Mouse (Mus musculus) limb, embryonic 14.5 days (tissue): ENCODE data around the gene Mrps6. TPM values are rescaled to one million over a fixed set of nuclear protein-coding genes. Genes with fewer than 3 reads are reported as not detected.

Source experiments
- ATAC-seq: fragments of 200-750 bp; cut with Nextera tagmentation; 2 replicates; pipeline ENCODE4 v1.8.0; 2017; ENCODE audit warnings: low read depth, moderate number of reproducible peaks, moderate TSS enrichment; ENCODE audit not compliant: low FRiP score
- DNase-seq: peaks from one replicate; pipeline ENCODE4 v3.0.0-alpha.2; 2015; ENCODE audit warnings: low spot score
- H3K27ac ChIP-seq: fragments of 300-500 bp; sonication (generic); replicated peaks from 2 replicates; pipeline ENCODE4 v1.5.1; 2014; ENCODE audit warnings: low read depth, mild to moderate bottlenecking, low read length, moderate library complexity, mixed read lengths
- H3K27me3 ChIP-seq: fragments of 300-500 bp; sonication (generic); 2 replicates; pipeline ENCODE4 v1.6.1; 2014; ENCODE audit warnings: low read length, mixed read lengths; ENCODE audit not compliant: control insufficient read depth, insufficient read depth
- H3K36me3 ChIP-seq: fragments of 300-500 bp; sonication (generic); 2 replicates; pipeline ENCODE4 v1.6.1; 2014; ENCODE audit warnings: mild to moderate bottlenecking, low read length, moderate library complexity, mixed read lengths; ENCODE audit not compliant: control insufficient read depth, insufficient read depth
- H3K4me1 ChIP-seq: fragments of 300-500 bp; sonication (generic); 2 replicates; pipeline ENCODE4 v1.6.1; 2014; ENCODE audit warnings: antibody characterized with exemption, low read length, mixed read lengths; ENCODE audit not compliant: control insufficient read depth, insufficient read depth
- H3K4me2 ChIP-seq: fragments of 300-500 bp; sonication (generic); replicated peaks from 2 replicates; pipeline ENCODE4 v1.6.1; 2014; ENCODE audit warnings: low read depth, mild to moderate bottlenecking, low read length, moderate library complexity; ENCODE audit not compliant: severe bottlenecking
- H3K4me3 ChIP-seq: fragments of 300-500 bp; sonication (generic); replicated peaks from 2 replicates; pipeline ENCODE4 v1.5.1; 2014; ENCODE audit warnings: low read length
- H3K9ac ChIP-seq: fragments of 300-500 bp; sonication (generic); 2 replicates; pipeline ENCODE4 v1.6.1; 2014; ENCODE audit warnings: mild to moderate bottlenecking, low read depth, low read length, moderate library complexity; ENCODE audit not compliant: severe bottlenecking
- H3K9me3 ChIP-seq: fragments of 300-500 bp; sonication (generic); 2 replicates; pipeline ENCODE4 v1.6.1; 2016; ENCODE audit warnings: low read length; ENCODE audit not compliant: control insufficient read depth
- POLR2A ChIP-seq: fragments of 200-500 bp; IDR thresholded peaks from 2 replicates; pipeline ENCODE4 v1.8.0; 2012; ENCODE audit warnings: inconsistent platforms, mild to moderate bottlenecking, moderate library complexity, borderline replicate concordance; ENCODE audit not compliant: insufficient read depth, insufficient read length; ENCODE audit errors: extremely low read depth
- WGBS: fragments of 180-500 bp; shearing (Covaris S2); extraction: QIAGEN DNeasy Blood & Tissue Kit; methylation state at CpG from one replicate; pipeline ENCODE4 v1.1.7; 2014; 5-methylcytosine and 5-hydroxymethylcytosine counted together
- polyA plus RNA-seq, 2 experiments: library from polyadenylated mRNA; depleted of rRNA in 1 of 2; stranded (reverse) in 1 of 2; unstranded in 1 of 2; fragments of >200 nt; fragmentation: Nextera tagmentation in 1 of 2; extraction: Ambion mirVana in 1 of 2; gene quantifications; 2 replicates each; pipeline versions ENCODE4 v1.2.1 to v1.2.3; 2012 to 2014

Mrps6 gene
- polyA plus RNA-seq, 2 experiments, result 49.5 to 101 TPM

DNA sequence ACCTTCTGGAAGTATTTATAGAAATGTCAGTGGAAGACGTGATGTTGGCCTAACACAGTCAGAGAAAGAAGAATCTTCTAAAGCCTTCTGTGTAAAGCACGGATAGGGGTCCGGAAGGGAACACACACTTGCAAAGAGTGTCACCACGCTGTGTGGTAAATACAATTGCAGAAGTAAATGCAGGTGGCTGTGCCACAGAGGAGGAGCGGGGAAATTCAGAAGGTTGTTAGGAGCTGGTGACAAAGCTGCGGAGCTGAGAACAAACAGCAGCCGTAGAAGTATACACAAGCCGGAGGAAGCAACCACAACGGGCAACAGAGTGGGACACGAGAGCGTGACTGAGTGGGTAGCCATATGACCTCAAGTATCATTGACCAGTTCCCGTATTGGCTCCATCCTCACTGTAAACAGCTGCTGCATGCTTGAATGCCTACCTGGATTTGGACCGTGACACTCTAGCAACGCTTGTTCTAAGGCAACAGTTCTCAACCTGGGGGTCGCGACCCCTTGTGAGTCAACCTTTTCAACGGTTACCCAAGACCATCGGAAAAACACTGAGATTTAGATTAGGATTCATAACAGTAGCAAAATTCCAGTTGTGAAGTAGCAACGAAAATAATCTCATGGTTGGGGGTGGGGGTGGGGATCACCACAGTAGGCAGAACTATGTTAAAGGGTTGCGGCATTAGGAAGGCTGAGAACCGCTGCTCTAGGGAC lies 20.0 kb upstream of the Mrps6 start:
- no peak for ATAC-seq

DNA sequence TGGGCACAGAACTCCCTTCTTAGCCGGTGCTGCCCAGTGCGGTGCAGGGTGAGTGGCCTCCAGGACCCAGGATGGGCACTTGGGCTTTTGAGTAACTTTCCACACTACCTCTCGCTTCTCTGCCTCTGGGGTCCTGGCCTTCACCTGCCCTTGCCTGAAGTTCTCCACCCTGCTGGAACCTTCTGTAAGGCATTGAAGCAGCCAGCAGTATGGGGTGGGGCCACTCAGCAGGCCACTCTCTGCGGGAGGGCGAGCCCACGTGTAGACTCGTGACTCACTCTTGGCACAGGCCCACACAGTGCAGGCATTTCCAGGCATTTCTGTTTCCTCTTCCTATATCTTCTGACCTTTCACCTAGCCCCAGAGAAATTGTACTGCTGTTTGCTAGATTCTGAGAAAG lies 18.6 kb upstream of the Mrps6 start:
- ATAC-seq (no peak), DNase-seq (no peak)
- Histone ChIP-seq H3K36me3 (no peaks in the 10 kb centered on the region), H3K4me2 (no peak overlapping the region; the same call in 1 of the 2 replicates), H3K27ac (no peak overlapping the region), H3K9me3 (no peaks in the 10 kb centered on the region), H3K4me3 (no peak overlapping the region), H3K9ac (no peak overlapping the region), H3K4me1 (no peaks in the 10 kb centered on the region), H3K27me3 (no peaks in the 10 kb centered on the region)
- 82% methylated on average over 7 of the region's 7 CpGs for WGBS
- TF ChIP-seq POLR2A, result no peak

More for the DNA sequence above, 20.0 kb upstream of the Mrps6 start:
- Histone ChIP-seq H3K9ac (no peak overlapping the region), H3K4me1 (no peaks in the 10 kb centered on the region), H3K36me3 (no peaks in the 10 kb centered on the region), H3K27me3 (no peaks in the 10 kb centered on the region), H3K4me2 (no peak overlapping the region), H3K27ac (no peak overlapping the region), H3K9me3 (no peaks in the 10 kb centered on the region), H3K4me3 (no peak overlapping the region)
- 84% methylated on average over 21 of the region's 21 CpGs for WGBS
- TF ChIP-seq POLR2A, result no peak
- DNase-seq, result no peak

DNA sequence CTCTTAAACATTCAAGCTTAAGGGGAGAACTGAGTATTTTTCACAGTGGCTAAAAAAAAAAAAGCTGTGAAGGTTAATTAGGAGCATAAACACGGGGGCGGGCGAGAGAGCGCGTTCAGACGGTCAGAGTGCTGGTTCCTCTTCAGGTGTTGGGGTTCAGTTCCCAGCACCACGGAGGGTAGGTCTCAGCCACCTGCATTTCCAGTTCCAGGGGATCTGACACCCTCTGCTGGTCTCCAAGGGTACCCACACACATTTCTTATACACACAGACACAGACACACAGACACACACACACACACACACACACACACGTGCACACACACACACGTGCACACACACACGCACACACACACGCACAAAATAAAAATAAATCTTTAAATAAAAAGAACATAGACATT lies 18.1 kb upstream of the Mrps6 start:
- Histone ChIP-seq H3K4me3 (no peak overlapping the region), H3K27me3 (no peaks in the 10 kb centered on the region), H3K36me3 (no peaks in the 10 kb centered on the region), H3K9me3 (no peaks in the 10 kb centered on the region), H3K9ac (no peak overlapping the region), H3K4me2 (no peak overlapping the region), H3K27ac (no peak overlapping the region), H3K4me1 (no peaks in the 10 kb centered on the region)
- 97% methylated on average over 11 of the region's 11 CpGs for WGBS
- TF ChIP-seq POLR2A, result no peak
- ATAC-seq, result no peak
- DNase-seq, result no peak

DNA sequence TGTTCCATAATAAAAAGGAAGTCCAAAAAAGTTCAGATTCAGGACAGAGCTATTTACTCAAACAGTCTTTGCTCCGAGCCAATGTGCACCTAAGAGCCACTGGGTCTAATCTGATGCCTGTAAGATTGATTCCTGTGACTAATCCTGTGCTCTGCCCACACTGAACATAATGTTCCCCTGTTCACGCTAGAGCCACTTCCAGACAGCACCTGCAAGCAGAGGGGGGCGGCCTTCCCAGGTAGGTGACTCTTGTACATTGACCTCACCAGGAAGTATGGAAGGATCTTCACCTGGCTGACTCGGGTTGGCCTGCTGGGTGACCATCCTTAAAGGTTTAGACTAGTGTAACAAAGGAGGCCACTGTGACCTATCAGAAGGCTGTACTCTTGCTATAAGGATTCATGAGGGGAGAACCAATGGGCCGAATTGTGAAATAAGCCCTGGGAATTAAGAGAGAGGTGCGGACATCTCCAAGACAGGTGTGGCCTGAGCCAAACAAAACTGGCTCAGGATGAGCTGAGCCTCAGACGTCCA lies 6.2 kb upstream of the Mrps6 start:
- TF ChIP-seq POLR2A, result no peak
- Histone ChIP-seq H3K9me3 (peaks cover 10% of the 10 kb centered on the region), H3K36me3 (no peaks in the 10 kb centered on the region), H3K4me1 (no peaks in the 10 kb centered on the region), H3K4me2 (no peak overlapping the region), H3K9ac (no peak overlapping the region), H3K4me3 (no peak overlapping the region), H3K27ac (no peak overlapping the region), H3K27me3 (no peaks in the 10 kb centered on the region)
- DNase-seq (no peak), ATAC-seq (no peak)
- WGBS, result 78% methylated on average over 7 of the region's 7 CpGs

DNA sequence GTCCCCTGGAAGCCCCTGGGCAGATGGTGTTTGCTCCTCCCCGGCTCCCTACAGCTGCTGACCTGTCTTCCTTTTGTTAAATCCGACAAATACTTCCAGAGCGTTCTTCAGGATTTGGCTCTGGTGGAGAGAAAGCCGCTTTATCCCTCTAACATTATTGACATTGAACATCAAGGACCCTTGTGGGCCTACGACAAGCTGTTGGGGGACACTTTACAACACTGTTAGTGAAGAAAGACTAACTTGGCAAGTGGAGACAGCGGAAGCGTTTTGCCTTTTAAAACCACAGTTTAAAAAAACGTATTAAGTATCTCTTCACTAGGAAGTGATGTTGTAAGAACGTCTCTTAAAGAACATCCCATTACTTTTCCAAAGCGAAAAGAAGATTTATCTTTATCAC lies 5.5 kb upstream of the Mrps6 start:
- H3K4me2 ChIP-seq, result no peak overlapping the region
- no peaks in the 10 kb centered on the region for H3K27me3 ChIP-seq
- WGBS, result 84% methylated on average over 10 of the region's 10 CpGs
- no peak for TF ChIP-seq POLR2A
- no peaks in the 10 kb centered on the region for H3K36me3 ChIP-seq
- no peak overlapping the region for H3K9ac ChIP-seq
- ATAC-seq, result no peak
- no peak overlapping the region for H3K4me3 ChIP-seq
- peaks cover 10% of the 10 kb centered on the region for H3K9me3 ChIP-seq
- no peak overlapping the region for H3K27ac ChIP-seq
- no peak for DNase-seq
- H3K4me1 ChIP-seq, result no peaks in the 10 kb centered on the region
